Mouse (Mus musculus): Measurements from ENCODE around the gene F11. TPM values are rescaled to one million over a fixed set of nuclear protein-coding genes. Genes with fewer than 3 reads are reported as not detected.
A peak's percentile ranks its signal among the peaks of the same experiment; 100 is the strongest.

Gene F11
- polyA plus RNA-seq (2015; fragmentation: Nextera tagmentation; extraction: Ambion mirVana) = 55.4 and 60.8 TPM in 2 replicates

- Histone ChIP-seq H3K27me3 (ENCODE audit: insufficient read depth, low read length) (no peaks in the 10 kb centered on the region), H3K4me1 (ENCODE audit: insufficient read depth) (peaks cover 12% of the 10 kb centered on the region), H3K4me3 (ENCODE audit: low read depth, low read length) (peak within 1 kb of the TSS; percentile 33), H3K9me3 (ENCODE audit: low read length) (no peaks in the 10 kb centered on the region), H3K9ac (replicated peaks) (peak within 1 kb of the TSS; percentile 59), H3K27ac (ENCODE audit: low read depth) (peak within 1 kb of the TSS; percentile 92), H3K4me2 (ENCODE audit: low read depth, low read length) (peak within 1 kb of the TSS; percentile 60), H3K36me3 (replicated peaks; ENCODE audit: insufficient read depth, low read length) (no peaks in the 10 kb centered on the region)
- DNase-seq (no peak), ATAC-seq (peak; percentile 66)
- WGBS (ENCODE audit: insufficient replicate concordance) = 48% methylated on average over 10 of the region's 10 CpGs
- peak; percentile 72 for TF ChIP-seq EP300 (IDR thresholded peaks at IDR 0.05; ENCODE audit: low read depth)
- no peak for TF ChIP-seq CTCF (IDR thresholded peaks at IDR 0.05; ENCODE audit: low read depth)
Measured at GRCm38 (mm10) chr8:45261920-45262319, at the start of gene F11. Gene F11, minus strand, starts transcription at chr8:45262031.

GRCm38 (mm10) chr8:45310967-45311366 lies 49.1 kb upstream of the F11 start:
- Histone ChIP-seq H3K4me2 (ENCODE audit: low read depth, low read length) (no peak overlapping the region), H3K27me3 (ENCODE audit: insufficient read depth, low read length) (no peaks in the 10 kb centered on the region), H3K4me1 (ENCODE audit: insufficient read depth) (no peaks in the 10 kb centered on the region), H3K4me3 (ENCODE audit: low read depth, low read length) (no peak overlapping the region), H3K27ac (ENCODE audit: low read depth) (no peak overlapping the region), H3K9me3 (ENCODE audit: low read length) (no peaks in the 10 kb centered on the region), H3K9ac (replicated peaks) (no peak overlapping the region), H3K36me3 (replicated peaks; ENCODE audit: insufficient read depth, low read length) (no peaks in the 10 kb centered on the region)
- no peak for DNase-seq
- 84% methylated on average over 4 of the region's 4 CpGs for WGBS (ENCODE audit: insufficient replicate concordance)
- no peak for ATAC-seq
- no peak for TF ChIP-seq EP300 (IDR thresholded peaks at IDR 0.05; ENCODE audit: low read depth)
- TF ChIP-seq CTCF (IDR thresholded peaks at IDR 0.05; ENCODE audit: low read depth) = no peak

GRCm38 (mm10) chr8:45308366-45308765 lies 46.5 kb upstream of the F11 start, which contains the start of gene Gm45753:
Gene Gm45753, minus strand, starts transcription at chr8:45308466.
- no peak for ATAC-seq
- DNase-seq = no peak
- Histone ChIP-seq H3K27me3 (ENCODE audit: insufficient read depth, low read length) (no peaks in the 10 kb centered on the region), H3K27ac (ENCODE audit: low read depth) (no peak within 1 kb of the TSS), H3K9me3 (ENCODE audit: low read length) (no peaks in the 10 kb centered on the region), H3K36me3 (replicated peaks; ENCODE audit: insufficient read depth, low read length) (no peaks in the 10 kb centered on the region), H3K4me3 (ENCODE audit: low read depth, low read length) (no peak within 1 kb of the TSS), H3K9ac (replicated peaks) (no peak within 1 kb of the TSS), H3K4me2 (ENCODE audit: low read depth, low read length) (no peak within 1 kb of the TSS), H3K4me1 (ENCODE audit: insufficient read depth) (peaks cover 3% of the 10 kb centered on the region)
- 83% methylated on average over 13 of the region's 13 CpGs for WGBS (ENCODE audit: insufficient replicate concordance)
- no peak for TF ChIP-seq CTCF (IDR thresholded peaks at IDR 0.05; ENCODE audit: low read depth)
- no peak for TF ChIP-seq EP300 (IDR thresholded peaks at IDR 0.05; ENCODE audit: low read depth)

- H3K4me1 ChIP-seq (ENCODE audit: insufficient read depth) = peaks cover 3% of the 10 kb centered on the region
- no peaks in the 10 kb centered on the region for H3K36me3 ChIP-seq (replicated peaks; ENCODE audit: insufficient read depth, low read length)
- ATAC-seq (peak; percentile 62), DNase-seq (no peak)
- 77% methylated on average over 1 of the region's 1 CpGs for WGBS (ENCODE audit: insufficient replicate concordance)
- H3K27ac ChIP-seq (ENCODE audit: low read depth) = 0 out of 2 replicates have a peak overlapping the region, but pooled peaks have one; percentile 8
- no peak overlapping the region for H3K4me3 ChIP-seq (ENCODE audit: low read depth, low read length)
- no peak for TF ChIP-seq CTCF (IDR thresholded peaks at IDR 0.05; ENCODE audit: low read depth)
- no peak for TF ChIP-seq EP300 (IDR thresholded peaks at IDR 0.05; ENCODE audit: low read depth)
- H3K9me3 ChIP-seq (ENCODE audit: low read length) = no peaks in the 10 kb centered on the region
- no peak overlapping the region for H3K4me2 ChIP-seq (ENCODE audit: low read depth, low read length)
- no peak overlapping the region for H3K9ac ChIP-seq (replicated peaks)
- no peaks in the 10 kb centered on the region for H3K27me3 ChIP-seq (ENCODE audit: insufficient read depth, low read length)
Measured at GRCm38 (mm10) chr8:45305479-45305878, 43.6 kb upstream of the F11 start.

GRCm38 (mm10) chr8:45304354-45304753 lies 42.5 kb upstream of the F11 start:
- Histone ChIP-seq H3K4me1 (ENCODE audit: insufficient read depth) (peaks cover 3% of the 10 kb centered on the region), H3K36me3 (replicated peaks; ENCODE audit: insufficient read depth, low read length) (no peaks in the 10 kb centered on the region), H3K4me3 (ENCODE audit: low read depth, low read length) (no peak overlapping the region), H3K27me3 (ENCODE audit: insufficient read depth, low read length) (no peaks in the 10 kb centered on the region), H3K9me3 (ENCODE audit: low read length) (no peaks in the 10 kb centered on the region), H3K9ac (replicated peaks) (no peak overlapping the region), H3K27ac (ENCODE audit: low read depth) (no peak overlapping the region), H3K4me2 (ENCODE audit: low read depth, low read length) (no peak overlapping the region)
- peak; percentile 22 for DNase-seq
- ATAC-seq = peak; percentile 72
- WGBS (ENCODE audit: insufficient replicate concordance) = 62% methylated on average over 3 of the region's 3 CpGs
- TF ChIP-seq CTCF (IDR thresholded peaks at IDR 0.05; ENCODE audit: low read depth) = no peak

- no peaks in the 10 kb centered on the region for H3K36me3 ChIP-seq (replicated peaks; ENCODE audit: insufficient read depth, low read length)
- DNase-seq = no peak
- H3K4me1 ChIP-seq (ENCODE audit: insufficient read depth) = peaks cover 3% of the 10 kb centered on the region
- no peak overlapping the region for H3K4me3 ChIP-seq (ENCODE audit: low read depth, low read length)
- H3K27me3 ChIP-seq (ENCODE audit: insufficient read depth, low read length) = no peaks in the 10 kb centered on the region
- H3K9me3 ChIP-seq (ENCODE audit: low read length) = no peaks in the 10 kb centered on the region
- no peak overlapping the region for H3K9ac ChIP-seq (replicated peaks)
- 86% methylated on average over 8 of the region's 8 CpGs for WGBS (ENCODE audit: insufficient replicate concordance)
- H3K27ac ChIP-seq (ENCODE audit: low read depth) = no peak overlapping the region
- TF ChIP-seq EP300 (IDR thresholded peaks at IDR 0.05; ENCODE audit: low read depth) (no peak), CTCF (IDR thresholded peaks at IDR 0.05; ENCODE audit: low read depth) (no peak)
- H3K4me2 ChIP-seq (ENCODE audit: low read depth, low read length) = no peak overlapping the region
- no peak for ATAC-seq
Measured at GRCm38 (mm10) chr8:45302390-45302789, 40.6 kb upstream of the F11 start.

GRCm38 (mm10) chr8:45295276-45295675 lies 33.4 kb upstream of the F11 start:
- 0 out of 2 replicates have a peak overlapping the region, but pooled peaks have one; percentile 22 for H3K27ac ChIP-seq (ENCODE audit: low read depth)
- no peak for TF ChIP-seq CTCF (IDR thresholded peaks at IDR 0.05; ENCODE audit: low read depth)
- H3K9ac ChIP-seq (replicated peaks) = no peak overlapping the region
- no peaks in the 10 kb centered on the region for H3K9me3 ChIP-seq (ENCODE audit: low read length)
- 66% methylated on average over 6 of the region's 6 CpGs for WGBS (ENCODE audit: insufficient replicate concordance)
- DNase-seq = no peak
- H3K4me1 ChIP-seq (ENCODE audit: insufficient read depth) = peaks cover 3% of the 10 kb centered on the region; the same call in 1 of the 2 replicates
- H3K4me2 ChIP-seq (ENCODE audit: low read depth, low read length) = no peak overlapping the region
- H3K27me3 ChIP-seq (ENCODE audit: insufficient read depth, low read length) = no peaks in the 10 kb centered on the region
- no peak overlapping the region for H3K4me3 ChIP-seq (ENCODE audit: low read depth, low read length)
- no peaks in the 10 kb centered on the region for H3K36me3 ChIP-seq (replicated peaks; ENCODE audit: insufficient read depth, low read length)
- no peak for ATAC-seq
